Mouse (Mus musculus) spleen, adult 2 months (tissue): ENCODE results near the gene Taok3. TPM values are rescaled to one million over a fixed set of nuclear protein-coding genes. Genes with fewer than 3 reads are reported as not detected.

Experiments
- DNase-seq, 2 experiments: peaks; one replicate each; pipeline versions ENCODE4 v3.0.0 to v3.0.0-alpha.2; 2012 to 2021; ENCODE audit warnings: low spot score in 2 of 2, low read depth in 1 of 2
- H3K27ac ChIP-seq: fragments of 200-500 bp; 2 replicates; pipeline ENCODE4 v1.5.1; 2012; ENCODE audit warnings: low read length, inconsistent platforms; ENCODE audit not compliant: insufficient read depth
- H3K27me3 ChIP-seq: fragments of 200-500 bp; 2 replicates; pipeline ENCODE4 v1.6.1; 2012; ENCODE audit warnings: mild to moderate bottlenecking, moderate library complexity, low read length, inconsistent platforms; ENCODE audit not compliant: control insufficient read depth, insufficient read depth
- H3K36me3 ChIP-seq: fragments of 200-500 bp; 2 replicates; pipeline ENCODE4 v1.6.1; 2012; ENCODE audit warnings: mild to moderate bottlenecking, low read length, inconsistent platforms; ENCODE audit not compliant: control insufficient read depth, insufficient read depth
- H3K4me1 ChIP-seq: fragments of 200-500 bp; 2 replicates; pipeline ENCODE4 v1.6.1; 2011; ENCODE audit warnings: inconsistent platforms; ENCODE audit not compliant: control insufficient read depth, insufficient read depth, insufficient read length
- H3K4me3 ChIP-seq: fragments of 200-500 bp; 2 replicates; pipeline ENCODE4 v1.5.1; 2011; ENCODE audit warnings: mild to moderate bottlenecking, inconsistent platforms; ENCODE audit not compliant: insufficient read depth, insufficient read length; ENCODE audit errors: extremely low read depth
- CTCF ChIP-seq: fragments of 200-500 bp; IDR thresholded peaks from 2 replicates; pipeline ENCODE4 v1.5.1; 2011; ENCODE audit warnings: mild to moderate bottlenecking, inconsistent platforms; ENCODE audit not compliant: insufficient read depth, insufficient read length, insufficient replicate concordance; ENCODE audit errors: extremely low read depth
- POLR2A ChIP-seq: fragments of 200-500 bp; IDR thresholded peaks from 2 replicates; pipeline ENCODE4 v1.6.1; 2011; ENCODE audit warnings: low read depth, low read length, inconsistent platforms
- WGBS: fragments of 180-500 bp; shearing (Covaris S2); methylation state at CpG from one replicate; pipeline ENCODE4 v1.1.7; 2018; 5-methylcytosine and 5-hydroxymethylcytosine counted together
- polyA plus RNA-seq: library from polyadenylated mRNA; depleted of rRNA; stranded (reverse); fragments of >200 nt; gene quantifications from 2 replicates; pipeline ENCODE4 v1.2.3, GENCODE M21; 2012

Gene Taok3
- polyA plus RNA-seq, 1 experiment = 18.4 TPM

- no peaks in the 10 kb centered on the region for H3K27me3 ChIP-seq
- no peak overlapping the region for H3K4me3 ChIP-seq
- DNase-seq = no peak
- no peaks in the 10 kb centered on the region for H3K4me1 ChIP-seq
- H3K27ac ChIP-seq = no peak overlapping the region
- 89% methylated on average over 8 of the region's 8 CpGs for WGBS
- TF ChIP-seq CTCF (no peak), POLR2A (no peak)
- no peaks in the 10 kb centered on the region for H3K36me3 ChIP-seq
Measured at GRCm38 (mm10) chr5:117295011-117295410, 175.1 kb downstream of the Taok3 start.

- Histone ChIP-seq H3K4me1 (0 out of 2 replicates have a peak, but pooled peaks cover 2% of the 10 kb centered on the region), H3K27me3 (0 out of 2 replicates have a peak, but pooled peaks cover 1% of the 10 kb centered on the region), H3K36me3 (no peaks in the 10 kb centered on the region), H3K27ac (no peak overlapping the region), H3K4me3 (no peak overlapping the region)
- DNase-seq = no peak
- TF ChIP-seq POLR2A (no peak), CTCF (no peak)
- 87% methylated on average over 3 of the region's 3 CpGs for WGBS
Measured at GRCm38 (mm10) chr5:117302899-117303298, 183.0 kb downstream of the Taok3 start.

- Histone ChIP-seq H3K4me3 (no peak overlapping the region), H3K27ac (no peak overlapping the region), H3K27me3 (0 out of 2 replicates have a peak, but pooled peaks cover 1% of the 10 kb centered on the region), H3K36me3 (no peaks in the 10 kb centered on the region), H3K4me1 (0 out of 2 replicates have a peak, but pooled peaks cover 3% of the 10 kb centered on the region)
- TF ChIP-seq CTCF = no peak
- no peak for TF ChIP-seq POLR2A
- WGBS = 78% methylated on average over 18 of the region's 18 CpGs
- DNase-seq = no peak
Measured at GRCm38 (mm10) chr5:117303691-117304579, 184.0 kb downstream of the Taok3 start.

DNA sequence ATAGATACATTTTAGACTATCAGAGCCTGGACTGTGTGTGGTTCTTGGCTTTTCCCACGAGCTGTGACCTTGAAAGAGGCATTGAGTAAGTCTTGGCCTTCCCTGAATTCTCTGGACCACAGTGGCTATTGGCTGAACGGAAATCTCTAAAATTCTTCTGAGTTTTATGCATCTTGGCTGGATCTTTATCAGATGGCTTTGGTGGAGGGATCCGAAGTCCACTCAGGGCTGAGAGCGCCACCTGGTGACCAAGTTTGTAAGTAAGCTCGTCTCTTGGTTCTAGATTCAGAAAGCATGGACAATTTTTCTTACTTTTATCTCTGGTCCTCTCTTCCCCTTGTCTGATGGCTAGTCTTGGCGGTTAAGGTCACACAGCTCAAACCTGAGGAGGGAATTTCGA is 185.0 kb downstream of the Taok3 start:
- no peak overlapping the region for H3K4me3 ChIP-seq
- no peaks in the 10 kb centered on the region for H3K36me3 ChIP-seq
- H3K27me3 ChIP-seq = 0 out of 2 replicates have a peak, but pooled peaks cover 1% of the 10 kb centered on the region
- no peak overlapping the region for H3K27ac ChIP-seq
- 58% methylated on average over 7 of the region's 7 CpGs for WGBS
- H3K4me1 ChIP-seq = 0 out of 2 replicates have a peak, but pooled peaks cover 3% of the 10 kb centered on the region
- DNase-seq = peak; percentile 38 to 67
- TF ChIP-seq POLR2A = no peak
- TF ChIP-seq CTCF = peak; percentile 57; the same call in 1 of the 2 replicates

DNA sequence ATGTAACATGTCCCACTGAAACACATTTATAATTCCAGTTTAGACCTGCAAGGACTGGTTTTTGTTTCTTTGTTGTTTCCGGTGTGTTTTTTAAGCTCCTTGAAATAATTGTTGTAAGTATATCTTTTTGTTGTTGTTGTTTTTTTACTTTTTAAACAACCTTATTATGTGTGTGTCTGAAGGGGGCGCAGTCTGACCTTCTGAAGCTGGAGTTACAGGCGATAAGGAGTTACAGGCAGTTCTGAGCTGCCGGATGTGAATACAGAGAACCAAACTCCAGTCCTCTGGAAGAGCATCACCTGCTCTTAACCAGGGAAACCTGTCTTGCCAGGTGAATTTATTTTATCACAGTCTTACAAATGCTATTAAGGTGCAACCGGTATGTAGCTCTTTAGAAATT is 185.8 kb downstream of the Taok3 start:
- no peak overlapping the region for H3K4me3 ChIP-seq
- 0 out of 2 replicates have a peak, but pooled peaks cover 3% of the 10 kb centered on the region for H3K4me1 ChIP-seq
- 90% methylated on average over 5 of the region's 5 CpGs for WGBS
- no peak overlapping the region for H3K27ac ChIP-seq
- no peaks in the 10 kb centered on the region for H3K36me3 ChIP-seq
- TF ChIP-seq POLR2A = no peak
- TF ChIP-seq CTCF = no peak
- no peak for DNase-seq
- H3K27me3 ChIP-seq = 0 out of 2 replicates have a peak, but pooled peaks cover 1% of the 10 kb centered on the region

GRCm38 (mm10) chr5:117306826-117307225 is 186.9 kb downstream of the Taok3 start:
- Histone ChIP-seq H3K27me3 (0 out of 2 replicates have a peak, but pooled peaks cover 1% of the 10 kb centered on the region), H3K4me1 (0 out of 2 replicates have a peak, but pooled peaks cover 3% of the 10 kb centered on the region), H3K36me3 (no peaks in the 10 kb centered on the region), H3K4me3 (no peak overlapping the region), H3K27ac (no peak overlapping the region)
- 86% methylated on average over 2 of the region's 2 CpGs for WGBS
- TF ChIP-seq POLR2A (no peak), CTCF (no peak)
- no peak for DNase-seq

DNA sequence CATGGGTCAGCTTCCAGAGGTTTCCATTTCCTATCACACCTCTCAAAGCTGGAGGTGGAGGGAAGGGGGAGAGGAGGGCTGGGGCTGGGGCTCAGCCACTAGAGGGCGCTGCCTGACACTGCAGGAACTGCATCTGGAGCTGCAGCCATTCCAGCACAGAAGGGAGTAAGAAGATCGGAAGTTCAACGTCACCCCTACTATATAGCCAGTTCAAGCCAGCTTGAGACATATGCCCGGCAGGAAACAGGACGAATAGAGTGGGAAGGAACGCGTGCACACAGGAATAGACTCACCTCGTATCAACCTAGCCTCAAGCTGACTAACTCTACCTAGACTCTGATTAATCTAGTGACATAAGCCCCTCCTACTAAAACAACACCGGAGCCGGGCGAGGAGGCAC is 187.8 kb downstream of the Taok3 start:
- Histone ChIP-seq H3K27ac (no peak overlapping the region), H3K27me3 (0 out of 2 replicates have a peak, but pooled peaks cover 1% of the 10 kb centered on the region), H3K4me3 (no peak overlapping the region; the same call in 1 of the 2 replicates), H3K36me3 (no peaks in the 10 kb centered on the region), H3K4me1 (0 out of 2 replicates have a peak, but pooled peaks cover 3% of the 10 kb centered on the region)
- TF ChIP-seq CTCF = peak; percentile 89
- TF ChIP-seq POLR2A = no peak
- WGBS = 12% methylated on average over 11 of the region's 11 CpGs
- peak; percentile 23 to 71 for DNase-seq
